Mouse (Mus musculus): ENCODE measurements at regions not wholly inside any gene's neighbourhood (a gene's known extent, or its start where the extent isn't known, plus 50 kb on each side); places are given as distances from the start of the nearest gene placed in this dataset.

DNA sequence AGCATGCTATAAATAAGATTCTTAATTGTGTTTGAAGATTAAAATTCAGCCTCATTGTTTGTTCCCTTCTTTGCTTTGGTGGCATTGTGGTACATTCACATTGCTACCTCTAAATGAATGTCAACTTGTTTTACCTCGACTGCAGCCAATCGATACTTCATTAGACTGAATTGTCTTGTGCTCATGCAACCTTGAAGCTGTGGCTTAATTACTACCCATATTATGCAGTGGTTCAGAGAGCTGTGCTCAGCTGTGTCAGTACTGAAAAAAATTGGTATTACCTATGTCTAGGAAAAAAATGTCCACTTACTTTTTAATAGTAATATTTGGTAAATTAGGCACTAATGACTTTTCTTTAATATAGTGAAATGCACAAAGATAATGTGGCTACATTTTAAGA is 1523.6 kb upstream of the Gm8797 start:
- H3K27ac ChIP-seq (ENCODE audit: low read length) = no peak overlapping the region
- H3K36me3 ChIP-seq (ENCODE audit: control insufficient read depth, insufficient read depth, low read length) = no peaks in the 10 kb centered on the region
- H3K4me2 ChIP-seq (ENCODE audit: low read depth, low read length) = no peak overlapping the region
- H3K27me3 ChIP-seq (ENCODE audit: control insufficient read depth, insufficient read depth, low read depth, low read length) = no peaks in the 10 kb centered on the region
- WGBS = 78% methylated on average over 2 of the region's 2 CpGs
- no peak for ATAC-seq (ENCODE audit: low read depth)
- H3K9me3 ChIP-seq (ENCODE audit: control insufficient read depth, low read length) = no peaks in the 10 kb centered on the region
- no peak overlapping the region for H3K9ac ChIP-seq (ENCODE audit: low read length)
- H3K4me1 ChIP-seq (replicated peaks; ENCODE audit: control insufficient read depth, insufficient read depth, low read length) = no peaks in the 10 kb centered on the region
- H3K4me3 ChIP-seq (ENCODE audit: low read length) = no peak overlapping the region

DNA sequence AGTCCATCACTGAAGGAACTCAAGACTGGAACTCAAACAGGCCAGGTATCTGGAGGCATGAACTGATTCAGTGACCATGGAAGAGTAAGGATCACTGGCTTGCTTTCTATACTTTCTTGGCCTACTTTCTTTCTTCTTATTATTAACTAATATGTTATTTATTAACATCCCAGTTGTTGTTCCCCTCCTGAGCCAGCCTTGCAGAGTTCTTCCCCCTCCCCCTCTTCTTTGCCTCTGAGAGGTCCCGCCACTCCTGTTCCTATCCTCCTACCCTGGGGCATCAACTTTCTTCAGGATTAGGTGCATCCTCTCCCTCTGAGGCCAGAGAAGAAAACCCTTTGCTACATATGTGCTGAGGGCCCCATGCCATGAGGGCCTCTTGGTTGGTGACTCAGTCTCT is 1479.2 kb upstream of the Gm8797 start:
- Histone ChIP-seq H3K27me3 (ENCODE audit: control insufficient read depth, insufficient read depth, low read depth, low read length) (no peaks in the 10 kb centered on the region), H3K9me3 (ENCODE audit: control insufficient read depth, low read length) (no peaks in the 10 kb centered on the region), H3K4me1 (replicated peaks; ENCODE audit: control insufficient read depth, insufficient read depth, low read length) (no peaks in the 10 kb centered on the region), H3K4me2 (ENCODE audit: low read depth, low read length) (no peak overlapping the region), H3K27ac (ENCODE audit: low read length) (no peak overlapping the region), H3K4me3 (ENCODE audit: low read length) (no peak overlapping the region), H3K9ac (ENCODE audit: low read length) (no peak overlapping the region), H3K36me3 (ENCODE audit: control insufficient read depth, insufficient read depth, low read length) (no peaks in the 10 kb centered on the region)
- WGBS = 82% methylated on average over 1 of the region's 1 CpGs
- no peak for ATAC-seq (ENCODE audit: low read depth)

DNA sequence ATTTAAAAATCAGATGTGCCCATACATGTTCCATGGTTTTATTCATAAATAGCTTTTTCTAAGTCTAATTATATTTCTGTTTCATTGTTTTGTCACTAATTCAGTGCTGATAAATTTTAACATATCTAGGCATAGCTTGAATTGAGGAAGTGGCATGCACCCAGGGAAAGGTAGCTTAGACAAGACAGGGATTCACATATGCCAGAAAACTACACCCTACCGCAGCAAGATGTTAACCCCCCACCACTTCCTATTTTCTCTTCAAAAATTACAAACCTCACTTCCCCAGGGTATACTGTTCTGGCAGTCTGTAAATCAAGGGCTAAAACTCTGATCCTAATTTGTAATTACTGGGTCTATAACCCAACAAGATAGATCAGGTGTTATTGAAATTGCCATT is 1476.0 kb upstream of the Gm8797 start:
- Histone ChIP-seq H3K9me3 (ENCODE audit: control insufficient read depth, low read length) (no peaks in the 10 kb centered on the region), H3K27ac (ENCODE audit: low read length) (no peak overlapping the region), H3K4me1 (replicated peaks; ENCODE audit: control insufficient read depth, insufficient read depth, low read length) (no peaks in the 10 kb centered on the region), H3K36me3 (ENCODE audit: control insufficient read depth, insufficient read depth, low read length) (no peaks in the 10 kb centered on the region), H3K4me3 (ENCODE audit: low read length) (no peak overlapping the region), H3K27me3 (ENCODE audit: control insufficient read depth, insufficient read depth, low read depth, low read length) (no peaks in the 10 kb centered on the region), H3K4me2 (ENCODE audit: low read depth, low read length) (no peak overlapping the region), H3K9ac (ENCODE audit: low read length) (no peak overlapping the region)
- 75% methylated on average over 1 of the region's 1 CpGs for WGBS
- ATAC-seq (ENCODE audit: low read depth) = no peak

DNA sequence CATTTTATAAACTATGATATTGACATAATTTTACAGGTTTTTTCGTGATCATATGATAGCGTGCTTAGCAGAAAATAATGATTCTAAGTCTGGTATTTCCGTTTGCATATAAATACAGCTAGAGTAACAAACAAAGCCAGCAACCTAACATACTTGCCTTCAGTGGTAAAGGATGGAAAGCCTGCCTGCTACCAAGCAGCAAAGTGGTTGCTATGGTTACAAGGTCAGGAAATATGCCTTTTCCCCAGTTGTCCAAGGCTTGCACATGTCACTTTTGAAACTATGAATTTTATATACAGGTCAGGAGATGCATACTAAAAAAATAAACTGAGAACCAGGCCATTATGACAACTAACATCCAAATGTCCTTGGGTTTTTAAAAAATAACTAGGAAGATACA is 1472.6 kb upstream of the Gm8797 start:
- Histone ChIP-seq H3K9ac (ENCODE audit: low read length) (no peak overlapping the region), H3K9me3 (ENCODE audit: control insufficient read depth, low read length) (no peaks in the 10 kb centered on the region), H3K27ac (ENCODE audit: low read length) (no peak overlapping the region), H3K36me3 (ENCODE audit: control insufficient read depth, insufficient read depth, low read length) (no peaks in the 10 kb centered on the region), H3K4me1 (replicated peaks; ENCODE audit: control insufficient read depth, insufficient read depth, low read length) (no peaks in the 10 kb centered on the region), H3K27me3 (ENCODE audit: control insufficient read depth, insufficient read depth, low read depth, low read length) (no peaks in the 10 kb centered on the region), H3K4me3 (ENCODE audit: low read length) (no peak overlapping the region), H3K4me2 (ENCODE audit: low read depth, low read length) (no peak overlapping the region)
- 57% methylated on average over 3 of the region's 3 CpGs for WGBS
- no peak for ATAC-seq (ENCODE audit: low read depth)

GRCm38 (mm10) chr3:4280366-4281020 is 1470.1 kb upstream of the Gm8797 start:
- Histone ChIP-seq H3K4me1 (replicated peaks; ENCODE audit: control insufficient read depth, insufficient read depth, low read length) (no peaks in the 10 kb centered on the region), H3K4me3 (ENCODE audit: low read length) (no peak overlapping the region), H3K36me3 (ENCODE audit: control insufficient read depth, insufficient read depth, low read length) (no peaks in the 10 kb centered on the region), H3K9ac (ENCODE audit: low read length) (no peak overlapping the region), H3K27me3 (ENCODE audit: control insufficient read depth, insufficient read depth, low read depth, low read length) (no peaks in the 10 kb centered on the region), H3K9me3 (ENCODE audit: control insufficient read depth, low read length) (no peaks in the 10 kb centered on the region), H3K27ac (ENCODE audit: low read length) (no peak overlapping the region), H3K4me2 (ENCODE audit: low read depth, low read length) (no peak overlapping the region)
- WGBS = 52% methylated on average over 6 of the region's 6 CpGs
- ATAC-seq (ENCODE audit: low read depth) = no peak

DNA sequence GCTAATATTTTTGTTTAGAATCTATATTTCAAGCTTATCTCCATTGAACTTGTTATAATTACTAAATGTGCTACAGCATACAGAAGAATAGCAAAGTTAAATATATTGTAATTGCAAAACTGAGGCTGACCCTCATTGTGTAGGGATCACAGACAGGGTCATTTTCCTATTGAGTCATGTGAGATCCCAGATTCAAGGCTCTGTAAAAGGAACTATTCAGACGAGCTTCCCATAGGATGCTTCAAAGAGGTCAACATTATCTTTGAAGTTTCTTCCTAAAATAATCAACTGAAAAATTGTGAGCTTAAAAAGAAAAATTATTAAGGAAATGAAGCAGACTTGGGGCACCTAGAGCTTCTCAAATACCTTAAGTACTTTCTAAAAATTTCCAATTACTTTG is 1469.5 kb upstream of the Gm8797 start:
- no peak for ATAC-seq (ENCODE audit: low read depth)
- no peaks in the 10 kb centered on the region for H3K27me3 ChIP-seq (ENCODE audit: control insufficient read depth, insufficient read depth, low read depth, low read length)
- H3K4me2 ChIP-seq (ENCODE audit: low read depth, low read length) = no peak overlapping the region
- H3K4me3 ChIP-seq (ENCODE audit: low read length) = no peak overlapping the region
- no peaks in the 10 kb centered on the region for H3K36me3 ChIP-seq (ENCODE audit: control insufficient read depth, insufficient read depth, low read length)
- 36% methylated on average over 1 of the region's 1 CpGs for WGBS
- no peaks in the 10 kb centered on the region for H3K4me1 ChIP-seq (replicated peaks; ENCODE audit: control insufficient read depth, insufficient read depth, low read length)
- H3K27ac ChIP-seq (ENCODE audit: low read length) = no peak overlapping the region
- no peaks in the 10 kb centered on the region for H3K9me3 ChIP-seq (ENCODE audit: control insufficient read depth, low read length)
- no peak overlapping the region for H3K9ac ChIP-seq (ENCODE audit: low read length)

DNA sequence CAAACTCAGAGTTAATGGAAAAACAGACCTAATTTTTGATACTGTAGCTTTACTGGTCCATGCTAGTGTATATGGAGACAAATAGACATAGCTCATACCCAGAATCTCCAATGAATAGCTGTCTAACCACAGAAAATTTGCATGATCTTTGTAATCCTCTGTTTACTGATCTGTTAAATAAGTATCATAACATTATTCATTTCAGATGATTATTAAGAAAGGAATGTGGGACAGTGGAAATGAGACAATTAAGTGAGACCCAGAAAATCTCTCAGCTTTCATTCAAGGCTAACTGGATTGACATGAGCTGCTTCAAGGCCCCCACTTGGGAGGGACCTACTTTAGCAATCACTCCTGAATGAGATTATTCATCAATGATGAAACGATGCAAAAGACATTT is 1463.5 kb upstream of the Gm8797 start:
- H3K9ac ChIP-seq (ENCODE audit: low read length) = no peak overlapping the region
- H3K4me1 ChIP-seq (replicated peaks; ENCODE audit: control insufficient read depth, insufficient read depth, low read length) = no peaks in the 10 kb centered on the region
- no peak overlapping the region for H3K27ac ChIP-seq (ENCODE audit: low read length)
- no peak overlapping the region for H3K4me3 ChIP-seq (ENCODE audit: low read length)
- ATAC-seq (ENCODE audit: low read depth) = no peak
- no peaks in the 10 kb centered on the region for H3K9me3 ChIP-seq (ENCODE audit: control insufficient read depth, low read length)
- no peaks in the 10 kb centered on the region for H3K36me3 ChIP-seq (ENCODE audit: control insufficient read depth, insufficient read depth, low read length)
- no peak overlapping the region for H3K4me2 ChIP-seq (ENCODE audit: low read depth, low read length)
- no peaks in the 10 kb centered on the region for H3K27me3 ChIP-seq (ENCODE audit: control insufficient read depth, insufficient read depth, low read depth, low read length)
- WGBS = 85% methylated on average over 1 of the region's 1 CpGs

GRCm38 (mm10) chr3:4336441-4336840 is 1414.2 kb upstream of the Gm8797 start:
- Histone ChIP-seq H3K4me2 (ENCODE audit: low read depth, low read length) (no peak overlapping the region), H3K4me1 (replicated peaks; ENCODE audit: control insufficient read depth, insufficient read depth, low read length) (no peaks in the 10 kb centered on the region), H3K9ac (ENCODE audit: low read length) (no peak overlapping the region), H3K36me3 (ENCODE audit: control insufficient read depth, insufficient read depth, low read length) (no peaks in the 10 kb centered on the region), H3K27ac (ENCODE audit: low read length) (no peak overlapping the region), H3K27me3 (ENCODE audit: control insufficient read depth, insufficient read depth, low read depth, low read length) (no peaks in the 10 kb centered on the region), H3K9me3 (ENCODE audit: control insufficient read depth, low read length) (no peaks in the 10 kb centered on the region), H3K4me3 (ENCODE audit: low read length) (no peak overlapping the region)
- 84% methylated on average over 4 of the region's 4 CpGs for WGBS
- ATAC-seq (ENCODE audit: low read depth) = no peak

- H3K36me3 ChIP-seq (ENCODE audit: control insufficient read depth, insufficient read depth, low read length) = no peaks in the 10 kb centered on the region
- no peaks in the 10 kb centered on the region for H3K27me3 ChIP-seq (ENCODE audit: control insufficient read depth, insufficient read depth, low read depth, low read length)
- WGBS = 100% methylated on average over 1 of the region's 1 CpGs
- no peaks in the 10 kb centered on the region for H3K4me1 ChIP-seq (replicated peaks; ENCODE audit: control insufficient read depth, insufficient read depth, low read length)
- H3K9me3 ChIP-seq (ENCODE audit: control insufficient read depth, low read length) = no peaks in the 10 kb centered on the region
- no peak overlapping the region for H3K4me2 ChIP-seq (ENCODE audit: low read depth, low read length)
- H3K4me3 ChIP-seq (ENCODE audit: low read length) = no peak overlapping the region
- no peak overlapping the region for H3K27ac ChIP-seq (ENCODE audit: low read length)
- no peak overlapping the region for H3K9ac ChIP-seq (ENCODE audit: low read length)
- ATAC-seq (ENCODE audit: low read depth) = 0 out of 2 replicates have a peak, but pooled peaks have one; percentile 7
Observed at GRCm38 (mm10) chr3:4339153-4339552, 1411.5 kb upstream of the Gm8797 start.

Data from lung, embryonic 16.5 days (tissue).